Mouse (Mus musculus) forelimb bud, embryonic 11.5 days (tissue): ENCODE measurements around the gene Lrrtm3.

ENCODE experiments used
- DNase-seq: peaks from one replicate; pipeline ENCODE4 v3.0.0-alpha.2; 2012; ENCODE audit warnings: low read depth, low spot score

The Lrrtm3 gene

GRCm38 (mm10) chr10:64041892-64042291 is 48.2 kb downstream of the Lrrtm3 start:
- no peak for DNase-seq

- no peak for DNase-seq
Observed at GRCm38 (mm10) chr10:64041218-64041617, 48.9 kb downstream of the Lrrtm3 start.

- peak; percentile 8 for DNase-seq
Observed at GRCm38 (mm10) chr10:64039760-64040535, 50.1 kb downstream of the Lrrtm3 start.

- DNase-seq, result no peak
Observed at GRCm38 (mm10) chr10:64030901-64031300, 59.2 kb downstream of the Lrrtm3 start.

GRCm38 (mm10) chr10:64023340-64023739 is 66.7 kb downstream of the Lrrtm3 start:
- DNase-seq, result no peak

GRCm38 (mm10) chr10:64020347-64020746 is 69.7 kb downstream of the Lrrtm3 start:
- DNase-seq, result no peak

GRCm38 (mm10) chr10:64001996-64002395 is 88.1 kb downstream of the Lrrtm3 start:
- DNase-seq, result no peak

GRCm38 (mm10) chr10:64001531-64001930 is 88.5 kb downstream of the Lrrtm3 start:
- peak; percentile 38 for DNase-seq

- DNase-seq, result no peak
Observed at GRCm38 (mm10) chr10:63994251-63994650, 95.8 kb downstream of the Lrrtm3 start.

- no peak for DNase-seq
Observed at GRCm38 (mm10) chr10:63985576-63985975, 104.5 kb downstream of the Lrrtm3 start.

GRCm38 (mm10) chr10:63979410-63979809 is 110.7 kb downstream of the Lrrtm3 start:
- DNase-seq, result no peak

- no peak for DNase-seq
Observed at GRCm38 (mm10) chr10:63978969-63979368, 111.1 kb downstream of the Lrrtm3 start.

GRCm38 (mm10) chr10:63978535-63978934 is 111.5 kb downstream of the Lrrtm3 start:
- no peak for DNase-seq

- no peak for DNase-seq
Observed at GRCm38 (mm10) chr10:63978101-63978500, 112.0 kb downstream of the Lrrtm3 start.

GRCm38 (mm10) chr10:63972300-63972699 is 117.8 kb downstream of the Lrrtm3 start:
- DNase-seq, result no peak

- no peak for DNase-seq
Observed at GRCm38 (mm10) chr10:63954308-63954930, 135.7 kb downstream of the Lrrtm3 start.

- no peak for DNase-seq
Observed at GRCm38 (mm10) chr10:63951481-63951880, 138.6 kb downstream of the Lrrtm3 start.

- no peak for DNase-seq
Observed at GRCm38 (mm10) chr10:63950867-63951266, 139.2 kb downstream of the Lrrtm3 start.

- no peak for DNase-seq
Observed at GRCm38 (mm10) chr10:63947266-63947665, 142.8 kb downstream of the Lrrtm3 start.

- no peak for DNase-seq
Observed at GRCm38 (mm10) chr10:63945534-63945933, 144.5 kb downstream of the Lrrtm3 start.

- no peak for DNase-seq
Observed at GRCm38 (mm10) chr10:63933946-63934345, 156.1 kb downstream of the Lrrtm3 start.

GRCm38 (mm10) chr10:63927334-63927733 is 162.7 kb downstream of the Lrrtm3 start, which contains the start of gene Gm10118:
Gm10118 (minus strand) TSS chr10:63927434.
- no peak for DNase-seq

- DNase-seq, result no peak
Observed at GRCm38 (mm10) chr10:63908878-63909277, 181.2 kb downstream of the Lrrtm3 start.
